Mouse (Mus musculus) midbrain, embryonic 14.5 days (tissue): ENCODE results near the gene Tdrd12. TPM values are rescaled to one million over a fixed set of nuclear protein-coding genes. Genes with fewer than 3 reads are reported as not detected.
"Not testable (repeated sequence)": the region's sequence is repeated elsewhere in the genome, so short reads cannot be mapped to it uniquely, and the experiment has no call there.

ENCODE experiments used
- ATAC-seq: fragments of 200-750 bp; cut with Nextera tagmentation; 2 replicates; pipeline ENCODE4 v1.8.0; 2017; ENCODE audit warnings: moderate number of reproducible peaks, moderate library complexity; ENCODE audit not compliant: low FRiP score, low TSS enrichment
- DNase-seq: peaks from one replicate; pipeline ENCODE4 v3.0.0-alpha.2; 2015
- H3K27ac ChIP-seq: fragments of 300-500 bp; sonication (generic); replicated peaks from 2 replicates; pipeline ENCODE4 v1.5.1; 2014; ENCODE audit warnings: mild to moderate bottlenecking, low read depth, low read length, moderate library complexity
- H3K27me3 ChIP-seq: fragments of 300-500 bp; sonication (generic); 2 replicates; pipeline ENCODE4 v1.6.1; 2014; ENCODE audit warnings: low read length, control low read depth, mixed read lengths; ENCODE audit not compliant: control insufficient read depth, insufficient read depth
- H3K36me3 ChIP-seq: fragments of 300-500 bp; sonication (generic); 2 replicates; pipeline ENCODE4 v1.6.1; 2014; ENCODE audit warnings: low read length, control low read depth; ENCODE audit not compliant: control insufficient read depth, insufficient read depth
- H3K4me1 ChIP-seq: fragments of 300-500 bp; sonication (generic); 2 replicates; pipeline ENCODE4 v1.6.1; 2014; ENCODE audit warnings: mild to moderate bottlenecking, antibody characterized with exemption, low read length, control low read depth; ENCODE audit not compliant: control insufficient read depth, insufficient read depth
- H3K4me2 ChIP-seq: fragments of 300-500 bp; sonication (generic); 2 replicates; pipeline ENCODE4 v1.6.1; 2014; ENCODE audit warnings: mild to moderate bottlenecking, low read length, moderate library complexity
- H3K4me3 ChIP-seq: fragments of 300-500 bp; sonication (generic); replicated peaks from 2 replicates; pipeline ENCODE4 v1.5.1; 2014; ENCODE audit warnings: low read depth, low read length
- H3K9ac ChIP-seq: fragments of 300-500 bp; sonication (generic); replicated peaks from 2 replicates; pipeline ENCODE4 v1.6.1; 2014; ENCODE audit warnings: mild to moderate bottlenecking, low read length, moderate library complexity
- H3K9me3 ChIP-seq: fragments of 300-500 bp; sonication (generic); 2 replicates; pipeline ENCODE4 v1.6.1; 2016; ENCODE audit warnings: low read length, control low read depth, mixed read lengths; ENCODE audit not compliant: control insufficient read depth
- WGBS: fragments of 180-500 bp; shearing (Covaris S2); extraction: QIAGEN DNeasy Blood & Tissue Kit; methylation state at CpG from one replicate; pipeline ENCODE4 v1.1.7; 2014; 5-methylcytosine and 5-hydroxymethylcytosine counted together
- polyA plus RNA-seq: library from polyadenylated mRNA; unstranded; fragments of >200 nt; fragmentation: Nextera tagmentation; extraction: Ambion mirVana; gene quantifications from 2 replicates; pipeline ENCODE4 v1.2.1, GENCODE M21; 2014

The Tdrd12 gene
- polyA plus RNA-seq, 1 experiment from 2014 or later: 0.97 TPM

GRCm38 (mm10) chr7:35535750-35536512, 1.6 kb downstream of the Tdrd12 start:
- no peaks in the 10 kb centered on the region for H3K9me3 ChIP-seq
- no peaks in the 10 kb centered on the region for H3K4me1 ChIP-seq
- H3K4me2 ChIP-seq: no peak overlapping the region
- no peak overlapping the region for H3K4me3 ChIP-seq
- DNase-seq (no peak), ATAC-seq (no peak)
- WGBS: 83% methylated on average over 12 of the region's 12 CpGs
- no peaks in the 10 kb centered on the region for H3K27me3 ChIP-seq
- no peak overlapping the region for H3K9ac ChIP-seq
- H3K27ac ChIP-seq: no peak overlapping the region
- H3K36me3 ChIP-seq: no peaks in the 10 kb centered on the region

GRCm38 (mm10) chr7:35530544-35530943, 7.0 kb downstream of the Tdrd12 start:
- not testable (repeated sequence) for H3K27me3 ChIP-seq, ATAC-seq, H3K27ac ChIP-seq, H3K4me1 ChIP-seq, H3K4me2 ChIP-seq, H3K36me3 ChIP-seq, H3K4me3 ChIP-seq, H3K9ac ChIP-seq, DNase-seq, H3K9me3 ChIP-seq
- WGBS: 39% methylated on average over 1 of the region's 1 CpGs

- H3K27me3 ChIP-seq: no peaks in the 10 kb centered on the region
- H3K9me3 ChIP-seq: no peaks in the 10 kb centered on the region
- ATAC-seq: no peak
- H3K27ac ChIP-seq: no peak overlapping the region
- no peaks in the 10 kb centered on the region for H3K4me1 ChIP-seq
- DNase-seq: no peak
- H3K4me3 ChIP-seq: no peak overlapping the region
- H3K36me3 ChIP-seq: no peaks in the 10 kb centered on the region
- H3K9ac ChIP-seq: no peak overlapping the region
- 76% methylated on average over 3 of the region's 3 CpGs for WGBS
- no peak overlapping the region for H3K4me2 ChIP-seq
Observed at GRCm38 (mm10) chr7:35530026-35530425, 7.5 kb downstream of the Tdrd12 start.

- Histone ChIP-seq H3K4me3 (no peak overlapping the region), H3K27ac (no peak overlapping the region), H3K9me3 (no peaks in the 10 kb centered on the region), H3K4me2 (no peak overlapping the region), H3K36me3 (no peaks in the 10 kb centered on the region), H3K4me1 (no peaks in the 10 kb centered on the region), H3K27me3 (no peaks in the 10 kb centered on the region), H3K9ac (no peak overlapping the region)
- WGBS: 92% methylated on average over 2 of the region's 2 CpGs
- DNase-seq (no peak), ATAC-seq (no peak)
Observed at GRCm38 (mm10) chr7:35526795-35527194, 10.8 kb downstream of the Tdrd12 start.

GRCm38 (mm10) chr7:35501995-35502394, 35.5 kb downstream of the Tdrd12 start:
- H3K4me1 ChIP-seq: no peaks in the 10 kb centered on the region
- H3K4me2 ChIP-seq: no peak overlapping the region
- no peak overlapping the region for H3K4me3 ChIP-seq
- DNase-seq: peak; percentile 51
- H3K27ac ChIP-seq: no peak overlapping the region
- no peak overlapping the region for H3K9ac ChIP-seq
- no peaks in the 10 kb centered on the region for H3K36me3 ChIP-seq
- H3K27me3 ChIP-seq: no peaks in the 10 kb centered on the region
- ATAC-seq: no peak
- WGBS: 24% methylated on average over 4 of the region's 4 CpGs
- no peaks in the 10 kb centered on the region for H3K9me3 ChIP-seq

- WGBS: 96% methylated on average over 2 of the region's 2 CpGs
- ATAC-seq: no peak
- H3K9ac ChIP-seq: no peak overlapping the region
Observed at GRCm38 (mm10) chr7:35497516-35497915, 40.0 kb downstream of the Tdrd12 start.

GRCm38 (mm10) chr7:35491005-35491404, 46.5 kb downstream of the Tdrd12 start:
- no peak for ATAC-seq
- H3K27ac ChIP-seq: no peak overlapping the region
- H3K9ac ChIP-seq: no peak overlapping the region
- H3K36me3 ChIP-seq: no peaks in the 10 kb centered on the region
- H3K27me3 ChIP-seq: no peaks in the 10 kb centered on the region
- H3K4me2 ChIP-seq: no peak overlapping the region
- no peak overlapping the region for H3K4me3 ChIP-seq
- H3K9me3 ChIP-seq: no peaks in the 10 kb centered on the region
- H3K4me1 ChIP-seq: no peaks in the 10 kb centered on the region
- DNase-seq: no peak
- WGBS: 82% methylated on average over 1 of the region's 1 CpGs

More at GRCm38 (mm10) chr7:35497516-35497915, 40.0 kb downstream of the Tdrd12 start:
- Histone ChIP-seq H3K4me2 (no peak overlapping the region), H3K36me3 (no peaks in the 10 kb centered on the region), H3K9me3 (no peaks in the 10 kb centered on the region), H3K4me3 (no peak overlapping the region), H3K4me1 (no peaks in the 10 kb centered on the region), H3K27me3 (no peaks in the 10 kb centered on the region), H3K27ac (no peak overlapping the region)
- DNase-seq: no peak

GRCm38 (mm10) chr7:35490186-35490585, 47.4 kb downstream of the Tdrd12 start:
- no peak overlapping the region for H3K27ac ChIP-seq
- H3K9ac ChIP-seq: no peak overlapping the region
- WGBS: 92% methylated on average over 2 of the region's 2 CpGs
- no peak overlapping the region for H3K4me3 ChIP-seq
- ATAC-seq (no peak), DNase-seq (no peak)
- H3K4me2 ChIP-seq: no peak overlapping the region
- H3K4me1 ChIP-seq: no peaks in the 10 kb centered on the region
- no peaks in the 10 kb centered on the region for H3K27me3 ChIP-seq
- H3K36me3 ChIP-seq: no peaks in the 10 kb centered on the region
- H3K9me3 ChIP-seq: no peaks in the 10 kb centered on the region

GRCm38 (mm10) chr7:35486553-35486952, 51.0 kb downstream of the Tdrd12 start:
- Histone ChIP-seq H3K27me3 (no peaks in the 10 kb centered on the region), H3K27ac (no peak overlapping the region), H3K4me2 (no peak overlapping the region), H3K36me3 (no peaks in the 10 kb centered on the region), H3K9ac (no peak overlapping the region), H3K9me3 (no peaks in the 10 kb centered on the region), H3K4me1 (no peaks in the 10 kb centered on the region), H3K4me3 (no peak overlapping the region)
- WGBS: 90% methylated on average over 8 of the region's 8 CpGs
- DNase-seq (no peak), ATAC-seq (no peak)
